Mouse (Mus musculus): ENCODE results near the gene Plxdc2.
"Not testable (repeated sequence)": the region's sequence is repeated elsewhere in the genome, so short reads cannot be mapped to it uniquely, and the experiment has no call there.

Gene Plxdc2

GRCm38 (mm10) chr2:16743568-16743967, 387.5 kb downstream of the Plxdc2 start:
- in situ Hi-C loops (cut with MboI, MseI) = no loop called here

- in situ Hi-C loops (cut with MboI, MseI) = no loop called here
Measured at GRCm38 (mm10) chr2:16749302-16749909, 393.3 kb downstream of the Plxdc2 start.

GRCm38 (mm10) chr2:16757158-16757557, 401.1 kb downstream of the Plxdc2 start:
- in situ Hi-C loops (cut with MboI, MseI) = no loop called here

- in situ Hi-C loops (cut with MboI, MseI) = no loop called here
Measured at GRCm38 (mm10) chr2:16759766-16760165, 403.7 kb downstream of the Plxdc2 start.

GRCm38 (mm10) chr2:16769149-16769548, 413.0 kb downstream of the Plxdc2 start:
- in situ Hi-C loops (cut with MboI, MseI) = not testable (repeated sequence)

GRCm38 (mm10) chr2:16773398-16774113, 417.5 kb downstream of the Plxdc2 start:
- in situ Hi-C loops (cut with MboI, MseI) = no loop called here

GRCm38 (mm10) chr2:16774114-16774433, 418.0 kb downstream of the Plxdc2 start:
- in situ Hi-C loops (cut with MboI, MseI) = no loop called here

GRCm38 (mm10) chr2:16795283-16795682, 439.2 kb downstream of the Plxdc2 start:
- in situ Hi-C loops (cut with MboI, MseI) = no loop called here
